Mouse (Mus musculus) liver, postnatal 0 days (tissue): ENCODE results near the gene Cry2. TPM values are rescaled to one million over a fixed set of nuclear protein-coding genes. Genes with fewer than 3 reads are reported as not detected.
"Not testable (repeated sequence)": the region's sequence is repeated elsewhere in the genome, so short reads cannot be mapped to it uniquely, and the experiment has no call there.

Experiments used
- ATAC-seq: fragments of 200-750 bp; cut with Nextera tagmentation; 2 replicates; pipeline ENCODE4 v1.8.0; 2017; ENCODE audit warnings: mild to moderate bottlenecking, moderate library complexity
- DNase-seq: peaks from one replicate; pipeline ENCODE4 v3.0.0-alpha.2; 2016
- H3K27ac ChIP-seq: fragments of 300-500 bp; sonication (generic); 2 replicates; pipeline ENCODE4 v1.5.1; 2014; ENCODE audit warnings: antibody characterized with exemption, moderate library complexity, mild to moderate bottlenecking, low read depth
- H3K27me3 ChIP-seq: fragments of 300-500 bp; sonication (generic); 2 replicates; pipeline ENCODE4 v1.6.1; 2014; ENCODE audit warnings: low read length, control low read depth, mixed read lengths; ENCODE audit not compliant: insufficient read depth
- H3K36me3 ChIP-seq: fragments of 300-500 bp; sonication (generic); replicated peaks from 2 replicates; pipeline ENCODE4 v1.6.1; 2014; ENCODE audit warnings: mild to moderate bottlenecking, control low read depth, low read length, moderate library complexity, mixed read lengths; ENCODE audit not compliant: insufficient read depth
- H3K4me1 ChIP-seq: fragments of 300-500 bp; sonication (generic); 2 replicates; pipeline ENCODE4 v1.6.1; 2014; ENCODE audit warnings: antibody characterized with exemption, mild to moderate bottlenecking, control low read depth; ENCODE audit not compliant: insufficient read depth
- H3K4me2 ChIP-seq: fragments of 300-500 bp; sonication (generic); 2 replicates; pipeline ENCODE4 v1.6.1; 2014; ENCODE audit warnings: low read depth, mild to moderate bottlenecking, low read length, moderate library complexity, mixed read lengths
- H3K4me3 ChIP-seq: fragments of 300-500 bp; sonication (generic); 2 replicates; pipeline ENCODE4 v1.5.1; 2014; ENCODE audit warnings: low read depth, low read length
- H3K9ac ChIP-seq: fragments of 300-500 bp; sonication (generic); replicated peaks from 2 replicates; pipeline ENCODE4 v1.6.1; 2014; ENCODE audit warnings: mild to moderate bottlenecking, moderate library complexity
- H3K9me3 ChIP-seq: fragments of 300-500 bp; sonication (generic); 2 replicates; pipeline ENCODE4 v1.6.1; 2016; ENCODE audit warnings: mild to moderate bottlenecking, control low read depth, low read length, mixed read lengths
- CTCF ChIP-seq: sonication (generic); IDR thresholded peaks from 2 replicates; pipeline ENCODE4 v1.5.1; 2016; ENCODE audit warnings: antibody characterized with exemption, low read depth
- EP300 ChIP-seq: IDR thresholded peaks from 2 replicates; pipeline ENCODE4 v1.6.1; 2016; ENCODE audit warnings: antibody characterized with exemption, low read depth, mild to moderate bottlenecking
- WGBS: fragments of 180-500 bp; shearing (Covaris S2); extraction: QIAGEN DNeasy Blood & Tissue Kit; methylation state at CpG from one replicate; pipeline ENCODE4 v1.1.7; 2014; ENCODE audit not compliant: insufficient replicate concordance; 5-methylcytosine and 5-hydroxymethylcytosine counted together
- polyA plus RNA-seq: library from polyadenylated mRNA; unstranded; fragments of >200 nt; fragmentation: Nextera tagmentation; extraction: Ambion mirVana; gene quantifications from 2 replicates; pipeline ENCODE4 v1.2.1, GENCODE M21; 2015

The Cry2 gene
- polyA plus RNA-seq, 1 experiment from 2014 or later = 11.9 TPM

- H3K4me1 ChIP-seq = no peaks in the 10 kb centered on the region
- H3K4me2 ChIP-seq = no peak overlapping the region
- H3K9me3 ChIP-seq = no peaks in the 10 kb centered on the region
- H3K27me3 ChIP-seq = peaks cover 8% of the 10 kb centered on the region
- no peak overlapping the region for H3K27ac ChIP-seq
- 78% methylated on average over 4 of the region's 4 CpGs for WGBS
- peaks cover 20% of the 10 kb centered on the region for H3K36me3 ChIP-seq
- no peak overlapping the region for H3K4me3 ChIP-seq
- ATAC-seq = peak; percentile 38
- TF ChIP-seq EP300 = no peak
- no peak for TF ChIP-seq CTCF
- H3K9ac ChIP-seq = no peak overlapping the region
- DNase-seq = no peak
Measured at GRCm38 (mm10) chr2:92402591-92403326, 31.1 kb downstream of the Cry2 start.

- Histone ChIP-seq H3K27ac (no peak within 1 kb of the TSS), H3K9me3 (no peaks in the 10 kb centered on the region), H3K9ac (peak within 1 kb of the TSS; percentile 12; the same call in 1 of the 2 replicates), H3K27me3 (peaks cover 8% of the 10 kb centered on the region), H3K4me3 (peak within 1 kb of the TSS; percentile 31; the same call in 1 of the 2 replicates), H3K4me1 (no peaks in the 10 kb centered on the region), H3K4me2 (peak within 1 kb of the TSS; percentile 73), H3K36me3 (peaks cover 18% of the 10 kb centered on the region)
- peak; percentile 48; the same call in 1 of the 2 replicates for ATAC-seq
- peak; percentile 37 for DNase-seq
- 2% methylated on average over 38 of the region's 59 CpGs for WGBS
- TF ChIP-seq EP300 (no peak), CTCF (no peak)
Measured at GRCm38 (mm10) chr2:92401091-92401561, 32.7 kb downstream of the Cry2 start, which contains the start of gene Mapk8ip1. Gene Mapk8ip1 (minus strand): TSS chr2:92401263.

- no peak for ATAC-seq
- no peak for DNase-seq
- H3K4me2 ChIP-seq = peak overlapping the region; percentile 73
- H3K9me3 ChIP-seq = no peaks in the 10 kb centered on the region
- peaks cover 14% of the 10 kb centered on the region for H3K36me3 ChIP-seq
- peak overlapping the region; percentile 12; the same call in 1 of the 2 replicates for H3K9ac ChIP-seq
- 8% methylated on average over 19 of the region's 22 CpGs for WGBS
- H3K27me3 ChIP-seq = peaks cover 8% of the 10 kb centered on the region
- H3K4me3 ChIP-seq = peak overlapping the region; percentile 31; the same call in 1 of the 2 replicates
- TF ChIP-seq EP300 (no peak), CTCF (no peak)
- no peak overlapping the region for H3K27ac ChIP-seq
- no peaks in the 10 kb centered on the region for H3K4me1 ChIP-seq
Measured at GRCm38 (mm10) chr2:92400682-92401081, 33.2 kb downstream of the Cry2 start.

- H3K4me1 ChIP-seq, H3K36me3 ChIP-seq, H3K27me3 ChIP-seq, H3K9ac ChIP-seq, ATAC-seq, H3K27ac ChIP-seq, DNase-seq, H3K4me2 ChIP-seq, H3K4me3 ChIP-seq, H3K9me3 ChIP-seq: not testable (repeated sequence)
- 81% methylated on average over 3 of the region's 4 CpGs for WGBS
Measured at GRCm38 (mm10) chr2:92399877-92400276, 34.0 kb downstream of the Cry2 start.

- no peaks in the 10 kb centered on the region for H3K36me3 ChIP-seq
- WGBS = 75% methylated on average over 1 of the region's 1 CpGs
- ATAC-seq (no peak), DNase-seq (no peak)
- H3K27me3 ChIP-seq = peaks cover 19% of the 10 kb centered on the region
- H3K27ac ChIP-seq = no peak overlapping the region
- H3K4me2 ChIP-seq = no peak overlapping the region
- H3K9me3 ChIP-seq = no peaks in the 10 kb centered on the region
- no peak overlapping the region for H3K4me3 ChIP-seq
- no peaks in the 10 kb centered on the region for H3K4me1 ChIP-seq
- TF ChIP-seq CTCF (no peak), EP300 (no peak)
- H3K9ac ChIP-seq = no peak overlapping the region
Measured at GRCm38 (mm10) chr2:92397436-92397835, 36.4 kb downstream of the Cry2 start.

- ATAC-seq (no peak), DNase-seq (no peak)
- H3K27me3 ChIP-seq = peaks cover 21% of the 10 kb centered on the region
- no peak overlapping the region for H3K4me2 ChIP-seq
- H3K9me3 ChIP-seq = no peaks in the 10 kb centered on the region
- no peak overlapping the region for H3K9ac ChIP-seq
- TF ChIP-seq CTCF (no peak), EP300 (no peak)
- H3K27ac ChIP-seq = no peak overlapping the region
- no peak overlapping the region for H3K4me3 ChIP-seq
- 75% methylated on average over 3 of the region's 3 CpGs for WGBS
- no peaks in the 10 kb centered on the region for H3K36me3 ChIP-seq
- H3K4me1 ChIP-seq = peaks cover 2% of the 10 kb centered on the region; the same call in 1 of the 2 replicates
Measured at GRCm38 (mm10) chr2:92395535-92395934, 38.3 kb downstream of the Cry2 start.
